Mouse (Mus musculus) limb, embryonic 11.5 days (tissue): ENCODE results near the gene B020004J07Rik. TPM values are rescaled to one million over a fixed set of nuclear protein-coding genes. Genes with fewer than 3 reads are reported as not detected.

ENCODE experiments used
- polyA plus RNA-seq: library from polyadenylated mRNA; unstranded; fragments of >200 nt; fragmentation: Nextera tagmentation; extraction: Ambion mirVana; gene quantifications from 2 replicates; pipeline ENCODE4 v1.2.1, GENCODE M21; 2014

Gene B020004J07Rik
- polyA plus RNA-seq, 1 experiment from 2014 or later, result not detected

Other genes starting within 250 kb of the B020004J07Rik start
- 59.4 and 60.8 TPM in 2 replicates for gene Leprot, start 196.3 kb downstream of the B020004J07Rik start, polyA plus RNA-seq
- gene Lepr, start 126.6 kb downstream of the B020004J07Rik start, polyA plus RNA-seq, result 2.1 TPM in 2 replicates
- gene C130073F10Rik, start 49.8 kb upstream of the B020004J07Rik start, polyA plus RNA-seq, result not detected in 2 replicates
- gene Gm12800, start 65.1 kb upstream of the B020004J07Rik start, polyA plus RNA-seq, result not detected in 2 replicates
- gene Gm12794, start 96.4 kb upstream of the B020004J07Rik start, polyA plus RNA-seq, result not detected in 2 replicates
- gene Gm12790, start 137.0 kb upstream of the B020004J07Rik start, polyA plus RNA-seq, result not detected in 2 replicates
- gene Gm12789, start 142.6 kb upstream of the B020004J07Rik start, polyA plus RNA-seq, result not detected in 2 replicates
- gene Pde4b, start 243.5 kb upstream of the B020004J07Rik start, polyA plus RNA-seq, result 6.8 and 9.4 TPM in 2 replicates